Mouse (Mus musculus): Measurements from ENCODE around the gene Sh3kbp1. TPM values are rescaled to one million over a fixed set of nuclear protein-coding genes. Genes with fewer than 3 reads are reported as not detected.

Gene Sh3kbp1
- polyA plus RNA-seq, 1 experiment from 2014 or later, result 132 TPM

DNA sequence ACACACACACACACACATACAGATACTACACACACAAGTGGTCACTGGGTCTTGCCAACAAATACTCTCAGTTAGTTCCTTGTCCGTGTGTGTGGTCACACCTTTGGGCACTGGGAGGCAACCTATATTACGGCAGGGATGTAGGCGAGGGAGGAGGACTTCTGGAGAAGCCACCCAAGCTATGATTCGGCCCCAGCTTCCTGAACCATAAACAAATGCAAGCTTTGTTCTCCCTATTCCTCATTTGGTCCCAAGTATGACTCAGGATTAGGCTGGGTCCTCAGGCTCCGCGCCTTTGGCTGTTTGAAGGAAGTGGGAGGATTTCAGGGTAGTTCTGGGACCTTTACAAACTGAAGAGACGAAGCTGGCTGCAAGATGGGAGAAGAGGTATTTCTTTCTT, 213.2 kb downstream of the Sh3kbp1 start:
- ATAC-seq (ENCODE audit: insufficient number of reproducible peaks, insufficient read depth, low FRiP score, low read depth), result no peak
- no peak overlapping the region for H3K9ac ChIP-seq (ENCODE audit: low read length)
- no peak overlapping the region for H3K4me3 ChIP-seq (ENCODE audit: control insufficient read depth in 1 of 2, insufficient read depth in 1 of 2, low read depth in 1 of 2, low read length in 2 of 2)
- peaks cover 0 to 2% of the 10 kb centered on the region in 2 experiments; a peak in 2 of 4 replicates for H3K4me1 ChIP-seq (ENCODE audit: control insufficient read depth in 2 of 2, insufficient read depth in 2 of 2, low read length in 2 of 2)
- H3K4me2 ChIP-seq (ENCODE audit: low read length), result no peak overlapping the region
- no peaks in the 10 kb centered on the region for H3K27me3 ChIP-seq (ENCODE audit: control insufficient read depth, insufficient read depth, low read length)
- no peaks in the 10 kb centered on the region for H3K36me3 ChIP-seq (ENCODE audit: control insufficient read depth, insufficient read depth, low read length)
- H3K9me3 ChIP-seq (ENCODE audit: control insufficient read depth, low read length), result no peaks in the 10 kb centered on the region
- 61% methylated on average over 7 of the region's 7 CpGs for WGBS
- no peak overlapping the region for H3K27ac ChIP-seq (replicated peaks in 1 of 2; ENCODE audit: control insufficient read depth in 1 of 2, insufficient read depth in 1 of 2, low read depth in 2 of 2, low read length in 2 of 2)

DNA sequence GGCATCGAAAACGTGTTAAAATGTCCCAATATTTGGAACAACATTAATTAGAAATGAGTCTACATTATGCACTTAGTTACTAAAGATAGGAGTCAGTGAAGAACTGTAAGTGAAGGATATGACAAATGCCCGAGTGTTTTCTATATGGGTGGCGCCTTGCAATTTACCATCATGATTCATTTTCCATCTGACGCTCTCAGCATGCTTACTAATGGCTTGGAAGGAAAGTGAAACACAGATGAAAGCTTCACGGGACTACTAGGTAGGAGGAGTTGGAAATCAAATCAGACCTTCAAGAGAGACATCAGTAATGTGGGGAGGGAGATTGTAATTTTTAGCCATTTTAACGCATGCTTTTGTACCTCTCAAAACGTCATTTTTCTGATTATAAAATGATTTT, 223.7 kb downstream of the Sh3kbp1 start:
- Histone ChIP-seq H3K4me1 (ENCODE audit: control insufficient read depth in 2 of 2, insufficient read depth in 2 of 2, low read length in 2 of 2) (no peaks in the 10 kb centered on the region), H3K27me3 (ENCODE audit: control insufficient read depth, insufficient read depth, low read length) (no peaks in the 10 kb centered on the region), H3K4me3 (ENCODE audit: control insufficient read depth in 1 of 2, insufficient read depth in 1 of 2, low read depth in 1 of 2, low read length in 2 of 2) (no peak overlapping the region), H3K9ac (ENCODE audit: low read length) (no peak overlapping the region), H3K4me2 (ENCODE audit: low read length) (no peak overlapping the region), H3K36me3 (ENCODE audit: control insufficient read depth, insufficient read depth, low read length) (no peaks in the 10 kb centered on the region), H3K9me3 (ENCODE audit: control insufficient read depth, low read length) (no peaks in the 10 kb centered on the region), H3K27ac (replicated peaks in 1 of 2; ENCODE audit: control insufficient read depth in 1 of 2, insufficient read depth in 1 of 2, low read depth in 2 of 2, low read length in 2 of 2) (no peak overlapping the region)
- no peak for ATAC-seq (ENCODE audit: insufficient number of reproducible peaks, insufficient read depth, low FRiP score, low read depth)
- 81% methylated on average over 8 of the region's 8 CpGs for WGBS

DNA sequence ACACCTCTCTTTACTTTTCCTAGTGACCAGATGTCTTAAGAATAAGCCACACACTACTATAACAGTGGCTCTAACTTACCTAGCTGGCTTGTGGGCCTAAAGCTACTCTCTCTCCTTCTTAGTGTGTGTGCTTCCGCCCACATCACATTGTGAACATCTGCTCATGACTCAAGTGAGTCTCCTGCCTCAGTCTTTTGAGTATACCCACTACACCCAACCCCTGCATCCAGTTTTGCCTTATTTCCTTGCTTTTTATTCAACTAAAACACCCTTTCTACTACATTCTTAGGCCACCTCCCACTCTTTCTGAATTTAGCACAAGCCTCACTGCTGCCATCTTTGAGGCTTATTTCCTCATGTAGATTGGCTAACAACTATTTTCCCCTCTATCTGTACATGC, 229.8 kb downstream of the Sh3kbp1 start:
- H3K27ac ChIP-seq (replicated peaks in 1 of 2; ENCODE audit: control insufficient read depth in 1 of 2, insufficient read depth in 1 of 2, low read depth in 2 of 2, low read length in 2 of 2), result no peak overlapping the region
- H3K4me3 ChIP-seq (ENCODE audit: control insufficient read depth in 1 of 2, insufficient read depth in 1 of 2, low read depth in 1 of 2, low read length in 2 of 2), result no peak overlapping the region
- H3K4me1 ChIP-seq (ENCODE audit: control insufficient read depth in 2 of 2, insufficient read depth in 2 of 2, low read length in 2 of 2), result no peaks in the 10 kb centered on the region
- no peaks in the 10 kb centered on the region for H3K9me3 ChIP-seq (ENCODE audit: control insufficient read depth, low read length)
- 75% methylated on average over 1 of the region's 1 CpGs for WGBS
- no peak overlapping the region for H3K9ac ChIP-seq (ENCODE audit: low read length)
- no peak overlapping the region for H3K4me2 ChIP-seq (ENCODE audit: low read length)
- ATAC-seq (ENCODE audit: insufficient number of reproducible peaks, insufficient read depth, low FRiP score, low read depth), result no peak
- no peaks in the 10 kb centered on the region for H3K36me3 ChIP-seq (ENCODE audit: control insufficient read depth, insufficient read depth, low read length)
- no peaks in the 10 kb centered on the region for H3K27me3 ChIP-seq (ENCODE audit: control insufficient read depth, insufficient read depth, low read length)

DNA sequence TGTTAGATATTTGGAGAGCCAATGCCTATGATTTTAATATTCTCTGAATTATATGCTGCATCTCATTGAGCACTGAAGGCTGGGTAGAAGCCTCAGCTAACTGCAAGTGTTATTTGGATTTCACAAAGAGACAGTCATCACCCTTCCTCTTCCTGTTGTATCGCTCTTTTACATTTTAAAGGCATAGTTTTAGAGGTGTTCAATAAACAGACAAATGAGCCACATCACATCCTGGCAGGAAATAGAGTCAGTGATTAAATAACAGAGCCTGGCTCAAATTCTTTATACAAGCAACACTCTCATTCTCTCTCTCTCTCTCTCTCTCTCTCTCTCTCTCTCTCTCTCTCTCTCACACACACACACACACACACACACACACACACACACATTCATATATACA, 231.1 kb downstream of the Sh3kbp1 start:
- H3K4me2 ChIP-seq (ENCODE audit: low read length), result no peak overlapping the region

DNA sequence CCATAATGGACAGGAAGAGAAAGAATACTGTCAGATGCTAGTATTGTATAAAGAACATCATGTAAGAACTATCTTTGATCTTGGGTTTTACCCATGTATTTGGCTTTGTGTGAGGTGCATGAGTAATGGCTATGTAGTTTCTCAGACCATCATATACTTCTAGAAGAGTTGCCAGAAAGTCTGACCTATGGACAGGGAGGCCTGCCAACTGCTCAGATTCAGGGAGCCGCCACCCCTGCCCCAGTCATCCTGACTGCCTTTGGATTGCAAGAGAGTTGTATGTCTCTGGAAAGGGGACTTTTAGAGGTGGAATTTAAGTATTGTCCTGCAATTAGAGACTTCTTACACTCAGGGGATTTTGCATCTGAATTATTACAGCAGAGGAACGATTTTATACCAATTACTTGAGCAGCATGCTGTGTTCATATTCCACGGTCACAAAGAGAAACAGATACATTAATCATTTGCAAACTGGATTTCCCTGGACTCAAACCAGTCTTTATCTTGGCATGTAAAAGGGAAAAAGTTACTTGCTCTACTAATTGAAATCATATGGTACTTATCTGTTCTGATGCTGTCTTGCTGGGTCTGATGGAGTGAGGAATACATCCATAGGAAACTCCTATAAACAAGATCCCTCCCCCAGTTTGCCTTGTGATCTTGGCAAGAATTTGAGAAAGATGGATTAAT, 233.9 kb downstream of the Sh3kbp1 start:
- Histone ChIP-seq H3K36me3 (ENCODE audit: control insufficient read depth, insufficient read depth, low read length) (no peaks in the 10 kb centered on the region), H3K9me3 (ENCODE audit: control insufficient read depth, low read length) (no peaks in the 10 kb centered on the region), H3K27me3 (ENCODE audit: control insufficient read depth, insufficient read depth, low read length) (no peaks in the 10 kb centered on the region), H3K4me2 (ENCODE audit: low read length) (no peak overlapping the region), H3K9ac (ENCODE audit: low read length) (no peak overlapping the region), H3K4me3 (ENCODE audit: control insufficient read depth in 1 of 2, insufficient read depth in 1 of 2, low read depth in 1 of 2, low read length in 2 of 2) (no peak overlapping the region), H3K27ac (replicated peaks in 1 of 2; ENCODE audit: control insufficient read depth in 1 of 2, insufficient read depth in 1 of 2, low read depth in 2 of 2, low read length in 2 of 2) (no peak overlapping the region), H3K4me1 (ENCODE audit: control insufficient read depth in 2 of 2, insufficient read depth in 2 of 2, low read length in 2 of 2) (no peaks in the 10 kb centered on the region)
- 76% methylated on average over 3 of the region's 3 CpGs for WGBS
- ATAC-seq (ENCODE audit: insufficient number of reproducible peaks, insufficient read depth, low FRiP score, low read depth), result no peak

More for the DNA sequence above, 231.1 kb downstream of the Sh3kbp1 start:
- H3K36me3 ChIP-seq (ENCODE audit: control insufficient read depth, insufficient read depth, low read length), result no peaks in the 10 kb centered on the region
- no peak overlapping the region for H3K4me3 ChIP-seq (ENCODE audit: control insufficient read depth in 1 of 2, insufficient read depth in 1 of 2, low read depth in 1 of 2, low read length in 2 of 2)
- no peak for ATAC-seq (ENCODE audit: insufficient number of reproducible peaks, insufficient read depth, low FRiP score, low read depth)
- no peaks in the 10 kb centered on the region for H3K27me3 ChIP-seq (ENCODE audit: control insufficient read depth, insufficient read depth, low read length)
- WGBS, result 59% methylated on average over 1 of the region's 1 CpGs
- no peaks in the 10 kb centered on the region for H3K9me3 ChIP-seq (ENCODE audit: control insufficient read depth, low read length)
- H3K4me1 ChIP-seq (ENCODE audit: control insufficient read depth in 2 of 2, insufficient read depth in 2 of 2, low read length in 2 of 2), result no peaks in the 10 kb centered on the region
- no peak overlapping the region for H3K9ac ChIP-seq (ENCODE audit: low read length)
- no peak overlapping the region for H3K27ac ChIP-seq (replicated peaks in 1 of 2; ENCODE audit: control insufficient read depth in 1 of 2, insufficient read depth in 1 of 2, low read depth in 2 of 2, low read length in 2 of 2)

DNA sequence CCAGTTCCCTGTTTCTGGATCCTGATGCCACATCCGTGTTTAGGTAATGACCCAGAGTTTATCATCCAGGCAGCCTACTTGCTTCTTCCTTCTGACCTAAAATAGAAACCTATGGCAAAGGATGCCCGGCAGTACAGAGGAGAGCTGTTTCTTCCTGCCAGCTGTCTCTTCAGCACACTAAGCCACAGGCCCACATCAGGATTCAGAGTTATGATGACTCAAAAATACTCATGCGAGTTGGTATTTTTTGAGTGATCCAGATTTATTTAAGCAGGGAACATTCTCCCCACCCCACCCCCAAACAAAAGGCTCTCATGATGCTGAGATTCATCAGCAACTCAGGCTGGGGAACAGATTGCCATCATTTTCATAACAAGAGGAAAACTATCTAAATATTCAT, 240.6 kb downstream of the Sh3kbp1 start:
- Histone ChIP-seq H3K27ac (replicated peaks in 1 of 2; ENCODE audit: control insufficient read depth in 1 of 2, insufficient read depth in 1 of 2, low read depth in 2 of 2, low read length in 2 of 2) (no peak overlapping the region), H3K9me3 (ENCODE audit: control insufficient read depth, low read length) (no peaks in the 10 kb centered on the region), H3K4me2 (ENCODE audit: low read length) (no peak overlapping the region), H3K9ac (ENCODE audit: low read length) (no peak overlapping the region), H3K27me3 (ENCODE audit: control insufficient read depth, insufficient read depth, low read length) (no peaks in the 10 kb centered on the region), H3K4me1 (ENCODE audit: control insufficient read depth in 2 of 2, insufficient read depth in 2 of 2, low read length in 2 of 2) (no peaks in the 10 kb centered on the region), H3K36me3 (ENCODE audit: control insufficient read depth, insufficient read depth, low read length) (no peaks in the 10 kb centered on the region), H3K4me3 (ENCODE audit: control insufficient read depth in 1 of 2, insufficient read depth in 1 of 2, low read depth in 1 of 2, low read length in 2 of 2) (no peak overlapping the region)
- no peak for ATAC-seq (ENCODE audit: insufficient number of reproducible peaks, insufficient read depth, low FRiP score, low read depth)
- 45% methylated on average over 3 of the region's 3 CpGs for WGBS

DNA sequence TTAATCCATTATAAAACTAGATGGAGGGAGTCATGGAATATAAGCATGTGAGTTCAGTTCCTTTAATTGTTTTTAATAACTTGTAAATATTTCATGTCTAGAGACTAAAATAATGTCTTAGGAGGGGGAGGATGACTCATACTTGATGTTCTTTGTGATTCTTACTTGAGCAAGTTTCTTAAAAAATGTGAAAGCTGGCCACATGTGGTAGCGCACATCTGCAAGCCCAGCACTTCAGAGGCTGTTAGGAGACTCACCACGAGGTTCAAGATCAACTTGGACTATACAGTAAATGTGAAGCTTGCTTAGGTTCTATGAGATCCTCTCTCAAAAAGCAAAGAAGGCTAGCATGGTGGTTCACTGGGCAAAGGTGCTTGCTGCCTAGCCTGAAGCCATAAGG, 245.4 kb downstream of the Sh3kbp1 start:
- Histone ChIP-seq H3K4me1 (ENCODE audit: control insufficient read depth in 2 of 2, insufficient read depth in 2 of 2, low read length in 2 of 2) (no peaks in the 10 kb centered on the region), H3K9ac (ENCODE audit: low read length) (no peak overlapping the region), H3K27ac (replicated peaks in 1 of 2; ENCODE audit: control insufficient read depth in 1 of 2, insufficient read depth in 1 of 2, low read depth in 2 of 2, low read length in 2 of 2) (no peak overlapping the region), H3K36me3 (ENCODE audit: control insufficient read depth, insufficient read depth, low read length) (no peaks in the 10 kb centered on the region), H3K9me3 (ENCODE audit: control insufficient read depth, low read length) (no peaks in the 10 kb centered on the region), H3K4me3 (ENCODE audit: control insufficient read depth in 1 of 2, insufficient read depth in 1 of 2, low read depth in 1 of 2, low read length in 2 of 2) (no peak overlapping the region), H3K4me2 (ENCODE audit: low read length) (no peak overlapping the region), H3K27me3 (ENCODE audit: control insufficient read depth, insufficient read depth, low read length) (no peaks in the 10 kb centered on the region)
- no peak for ATAC-seq (ENCODE audit: insufficient number of reproducible peaks, insufficient read depth, low FRiP score, low read depth)
- 71% methylated on average over 2 of the region's 2 CpGs for WGBS

DNA sequence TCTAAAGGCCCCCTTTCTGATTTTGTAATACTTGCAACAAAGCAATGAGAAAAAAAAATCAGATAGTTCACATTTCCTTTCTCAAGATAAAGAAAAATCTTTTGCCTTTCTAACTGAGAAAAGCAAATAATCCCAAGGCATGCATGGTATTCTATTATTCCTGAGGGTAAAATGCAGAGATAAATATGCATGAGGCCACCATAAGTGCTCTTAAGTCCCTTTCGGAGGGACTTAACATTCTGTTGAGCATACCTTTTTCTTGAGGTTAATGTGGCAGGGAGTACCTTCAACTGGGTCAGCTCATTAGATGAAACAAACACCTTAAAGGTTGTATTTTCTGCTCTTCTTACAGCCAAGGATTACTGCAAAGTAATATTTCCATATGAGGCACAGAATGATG, 250.7 kb downstream of the Sh3kbp1 start:
- H3K27me3 ChIP-seq (ENCODE audit: control insufficient read depth, insufficient read depth, low read length), result no peaks in the 10 kb centered on the region
- no peaks in the 10 kb centered on the region for H3K9me3 ChIP-seq (ENCODE audit: control insufficient read depth, low read length)
- no peaks in the 10 kb centered on the region for H3K36me3 ChIP-seq (ENCODE audit: control insufficient read depth, insufficient read depth, low read length)
- no peak overlapping the region for H3K9ac ChIP-seq (ENCODE audit: low read length)
- no peak overlapping the region for H3K4me2 ChIP-seq (ENCODE audit: low read length)
- H3K4me3 ChIP-seq (ENCODE audit: control insufficient read depth in 1 of 2, insufficient read depth in 1 of 2, low read depth in 1 of 2, low read length in 2 of 2), result no peak overlapping the region
- H3K4me1 ChIP-seq (ENCODE audit: control insufficient read depth in 2 of 2, insufficient read depth in 2 of 2, low read length in 2 of 2), result no peaks in the 10 kb centered on the region
- H3K27ac ChIP-seq (replicated peaks in 1 of 2; ENCODE audit: control insufficient read depth in 1 of 2, insufficient read depth in 1 of 2, low read depth in 2 of 2, low read length in 2 of 2), result no peak overlapping the region
- 62% methylated on average over 1 of the region's 1 CpGs for WGBS
- ATAC-seq (ENCODE audit: insufficient number of reproducible peaks, insufficient read depth, low FRiP score, low read depth), result no peak

All from heart, embryonic 14.5 days (tissue).